12 mouse cellular contexts compared by ENCODE assay signal in genomic region chr3:66078898-66079537, GRCm38 (mm10).
A peak's percentile ranks its signal among the peaks of the same experiment; 100 is the strongest.
DNase-seq lines count a peak whose midpoint lies in the region; ATAC-seq lines count a peak whose summit lies in the region.
"Had no signal": no experiment of that assay in that cellular context is flagged by ENCODE, and none has a peak within 500 bp of the region (broad histone marks: within the 10 kb centered on the region; RNA-seq: fewer than 3 reads in every experiment).

No protein-coding gene starts in this region.

- no peak overlapping the region for H3K27ac ChIP-seq in kidney, embryonic 16.5 days (ENCODE audit: low read length)
- H3K27ac ChIP-seq in lung, embryonic 16.5 days (ENCODE audit: low read length) = no peak overlapping the region

- H3K4me2 ChIP-seq in kidney, embryonic 16.5 days (replicated peaks; ENCODE audit: low read depth, low read length) = no peak overlapping the region
- H3K4me2 ChIP-seq in lung, embryonic 16.5 days (ENCODE audit: low read depth, low read length) = no peak overlapping the region

- DNase-seq in 3T3-L1 (ENCODE audit: low read depth, low spot score) = peak; percentile 40
- DNase-seq in embryo, embryonic 10 days (ENCODE audit: low spot score) = peak; percentile 20
- DNase-seq in layer of hippocampus, adult 18-20 months (ENCODE audit: low spot score in 2 of 2) = no peak
- DNase-seq in adrenal gland, adult 18-20 months (ENCODE audit: low spot score in 2 of 2) = no peak
- DNase-seq: cerebellum, postnatal 25 days; heart, postnatal 10 days; retina, postnatal 1 day had no signal

- no peaks in the 10 kb centered on the region for H3K36me3 ChIP-seq in kidney, embryonic 16.5 days (ENCODE audit: insufficient read depth, low read length)
- no peaks in the 10 kb centered on the region for H3K36me3 ChIP-seq in lung, embryonic 16.5 days (ENCODE audit: control insufficient read depth, insufficient read depth, low read length)

- ATAC-seq in kidney, embryonic 16.5 days (ENCODE audit: low FRiP score, low TSS enrichment) = peak; percentile 89; the same call in 1 of the 2 replicates
- ATAC-seq in lung, embryonic 16.5 days (ENCODE audit: low read depth) = peak; percentile 49; the same call in 1 of the 2 replicates
- no peak for ATAC-seq in inflammation-experienced regulatory T-cells, adult 6 months

- H3K27me3 ChIP-seq in kidney, embryonic 16.5 days (ENCODE audit: insufficient read depth, low read length) = no peaks in the 10 kb centered on the region
- H3K27me3 ChIP-seq in lung, embryonic 16.5 days (ENCODE audit: control insufficient read depth, insufficient read depth, low read depth, low read length) = no peaks in the 10 kb centered on the region

- 29% methylated on average over 6 of the region's 6 CpGs for WGBS in kidney, embryonic 16.5 days
- WGBS in lung, embryonic 16.5 days = 46% methylated on average over 6 of the region's 6 CpGs

- H3K9me3 ChIP-seq in kidney, embryonic 16.5 days (ENCODE audit: low read length) = no peaks in the 10 kb centered on the region
- H3K9me3 ChIP-seq in lung, embryonic 16.5 days (ENCODE audit: control insufficient read depth, low read length) = no peaks in the 10 kb centered on the region

- no peak overlapping the region for H3K4me3 ChIP-seq in kidney, embryonic 16.5 days (ENCODE audit: low read length)
- no peak overlapping the region for H3K4me3 ChIP-seq in lung, embryonic 16.5 days (ENCODE audit: low read length)
- H3K4me3 ChIP-seq: erythroblast, embryonic 14.5 days; myocyte had no signal

- peaks cover 3% of the 10 kb centered on the region; the same call in 1 of the 2 replicates for H3K4me1 ChIP-seq in kidney, embryonic 16.5 days (ENCODE audit: insufficient read depth, low read length)
- H3K4me1 ChIP-seq in lung, embryonic 16.5 days (replicated peaks; ENCODE audit: control insufficient read depth, insufficient read depth, low read length) = 0 out of 2 replicates have a peak, but pooled peaks cover 2% of the 10 kb centered on the region

- H3K9ac ChIP-seq in kidney, embryonic 16.5 days (replicated peaks; ENCODE audit: low read length) = no peak overlapping the region
- no peak overlapping the region for H3K9ac ChIP-seq in lung, embryonic 16.5 days (ENCODE audit: low read length)

Comparison
In these comparisons a context has a peak if more than half of its experiments do, and no peak if none do; other contexts are left out.
1. DNase-seq: peak in 3T3-L1 (single experiment) and embryo, embryonic 10 days (single experiment); none in layer of hippocampus, adult 18-20 months (0 of 2) and adrenal gland, adult 18-20 months (0 of 2).